ENCODE assay signal across 24 mouse cellular contexts in the genomic region with DNA sequence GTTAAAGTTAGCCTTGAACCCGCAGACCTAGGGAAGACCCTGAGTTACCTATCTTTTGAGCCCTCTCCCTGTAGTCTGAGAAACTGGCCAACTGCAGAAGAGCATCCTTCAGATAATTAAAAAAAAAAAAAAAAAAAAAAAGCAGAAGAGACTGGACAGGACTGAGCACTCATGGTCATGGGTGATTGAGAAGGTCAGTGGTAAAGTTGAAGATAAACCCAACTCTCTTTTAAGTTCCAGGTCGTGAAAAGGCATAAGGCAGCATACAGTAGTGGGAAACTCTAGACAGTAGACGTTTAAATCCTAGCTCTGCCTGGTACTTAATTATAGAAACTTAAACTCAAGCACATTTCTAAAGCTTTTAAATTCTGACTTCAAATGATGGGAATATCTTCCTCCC.
A peak's percentile ranks its signal among the peaks of the same experiment; 100 is the strongest.
DNase-seq lines count a peak whose midpoint lies in the region; ATAC-seq and TF ChIP-seq lines count a peak whose summit lies in the region.
"Had no signal": no experiment of that assay in that cellular context is flagged by ENCODE, and none has a peak within 500 bp of the region (broad histone marks: within the 10 kb centered on the region; RNA-seq: fewer than 3 reads in every experiment).

No protein-coding gene starts in this region.

- H3K27me3 ChIP-seq in kidney, adult 2 months (replicated peaks; ENCODE audit: control insufficient read depth, insufficient read depth, low read length), result no peaks in the 10 kb centered on the region
- H3K27me3 ChIP-seq in kidney, embryonic 14.5 days (ENCODE audit: control insufficient read depth, insufficient read depth, low read length), result no peaks in the 10 kb centered on the region
- no peaks in the 10 kb centered on the region for H3K27me3 ChIP-seq in kidney, embryonic 15.5 days
- H3K27me3 ChIP-seq in CH12.LX (replicated peaks), result peaks cover 3% of the 10 kb centered on the region
- H3K27me3 ChIP-seq: embryonic facial prominence, embryonic 13.5 days; embryonic facial prominence, embryonic 15.5 days; forebrain, embryonic 12.5 days had no signal

- dilution Hi-C loops in CH12.LX (cut with MboI; ENCODE audit: extremely low pct_ligation_motif_present, extremely low pct_unique_long_range_greater_than_20kb, low sequenced_read_pairs), result no loop called here

- ATAC-seq in kidney, embryonic 14.5 days (ENCODE audit: low FRiP score, low TSS enrichment), result no peak
- peak; percentile 52; the same call in 1 of the 2 replicates for ATAC-seq in kidney, embryonic 15.5 days (replicated peaks; ENCODE audit: low FRiP score)
- ATAC-seq: CD4-positive, CD25-positive, alpha-beta regulatory T cell, adult 4 months; forebrain, embryonic 14.5 days; forebrain, embryonic 16.5 days had no signal

- no peaks in the 10 kb centered on the region for H3K79me2 ChIP-seq in CH12.LX (replicated peaks; ENCODE audit: control insufficient read depth, extremely low read depth, insufficient read depth, poor library complexity, severe bottlenecking)

- no peak for TF ChIP-seq EP300 in CH12.LX (IDR thresholded peaks at IDR 0.05; ENCODE audit: low read length)

- no peak overlapping the region for H3K4me2 ChIP-seq in kidney, embryonic 14.5 days (replicated peaks; ENCODE audit: low read depth, low read length)
- no peak overlapping the region for H3K4me2 ChIP-seq in kidney, embryonic 15.5 days
- no peak overlapping the region for H3K4me2 ChIP-seq in CH12.LX (ENCODE audit: insufficient read depth, low read depth, poor library complexity, severe bottlenecking)
- H3K4me2 ChIP-seq: embryonic facial prominence, embryonic 13.5 days; embryonic facial prominence, embryonic 15.5 days; forebrain, embryonic 12.5 days had no signal

- in situ Hi-C loops in CH12.LX (cut with MboI; ENCODE audit: low pct_ligation_motif_present, low pct_unique_long_range_greater_than_20kb, low sequenced_read_pairs), result no loop called here

- no peak for TF ChIP-seq RAD21 in CH12.LX (IDR thresholded peaks at IDR 0.05; ENCODE audit: low read depth, low read length)

- 43% methylated on average over 3 of the region's 3 CpGs for WGBS in kidney, adult 2 months
- 55% methylated on average over 3 of the region's 3 CpGs for WGBS in kidney, embryonic 14.5 days
- WGBS in kidney, embryonic 15.5 days, result 61% methylated on average over 3 of the region's 3 CpGs

- no peak overlapping the region for H3K27ac ChIP-seq in kidney, adult 2 months (ENCODE audit: insufficient read depth, low read depth, low read length)
- H3K27ac ChIP-seq in kidney, embryonic 14.5 days (ENCODE audit: low read depth, low read length), result no peak overlapping the region
- no peak overlapping the region for H3K27ac ChIP-seq in kidney, embryonic 15.5 days
- H3K27ac ChIP-seq in CH12.LX (ENCODE audit: insufficient read depth, low read depth), result no peak overlapping the region
- H3K27ac ChIP-seq: embryonic facial prominence, embryonic 13.5 days; embryonic facial prominence, embryonic 15.5 days; forebrain, embryonic 10.5 days; forebrain, embryonic 12.5 days had no signal

- DNase-seq in kidney, adult 2 months, result peak; percentile 51
- no peak for DNase-seq in kidney, postnatal 10 days
- DNase-seq in CH12.LX (ENCODE audit: extremely low read depth), result no peak
- DNase-seq: adrenal gland, adult 2 months; adrenal gland, postnatal 10 days; adrenal gland, postnatal 25 days; B cell, adult 2 months; cerebellum, adult 11 months; cerebellum, adult 18-20 months; cerebellum, adult 8-10 months; cerebellum, adult 9-11 months; cerebellum, postnatal 14 days; cerebellum, postnatal 36 days; embryo, embryonic 11 days had no signal

- H3K36me3 ChIP-seq in kidney, adult 2 months (ENCODE audit: control insufficient read depth, insufficient read depth, low read length), result no peaks in the 10 kb centered on the region
- no peaks in the 10 kb centered on the region for H3K36me3 ChIP-seq in kidney, embryonic 14.5 days (ENCODE audit: control insufficient read depth, insufficient read depth, low read length)
- H3K36me3 ChIP-seq in kidney, embryonic 15.5 days, result no peaks in the 10 kb centered on the region
- H3K36me3 ChIP-seq in CH12.LX (replicated peaks in 1 of 2; ENCODE audit: control insufficient read depth in 1 of 2, insufficient read depth in 1 of 2, low read length in 1 of 2), result no peaks in the 10 kb centered on the region
- H3K36me3 ChIP-seq: embryonic facial prominence, embryonic 13.5 days; embryonic facial prominence, embryonic 15.5 days; forebrain, embryonic 10.5 days; forebrain, embryonic 12.5 days had no signal

- TF ChIP-seq CTCF in kidney, adult 2 months (conservative IDR thresholded peaks at IDR 0.05; ENCODE audit: insufficient read depth, insufficient read length, low read depth, low read length), result no peak
- no peak for TF ChIP-seq CTCF in CH12.LX (conservative IDR thresholded peaks at IDR 0.05 in 1 of 2, IDR thresholded peaks at IDR 0.05 in 1 of 2; ENCODE audit: low read depth in 2 of 2, low read length in 2 of 2)

- H3K9me3 ChIP-seq in kidney, embryonic 14.5 days (ENCODE audit: control insufficient read depth, low read length), result no peaks in the 10 kb centered on the region
- no peaks in the 10 kb centered on the region for H3K9me3 ChIP-seq in kidney, embryonic 15.5 days (replicated peaks)
- H3K9me3 ChIP-seq in CH12.LX (replicated peaks; ENCODE audit: low read length), result peaks cover 8% of the 10 kb centered on the region
- H3K9me3 ChIP-seq: embryonic facial prominence, embryonic 13.5 days; embryonic facial prominence, embryonic 15.5 days; forebrain, embryonic 12.5 days had no signal

- no peaks in the 10 kb centered on the region for H3K4me1 ChIP-seq in kidney, adult 2 months (ENCODE audit: control insufficient read depth, insufficient read depth, low read length)
- H3K4me1 ChIP-seq in kidney, embryonic 14.5 days (ENCODE audit: control insufficient read depth, insufficient read depth, low read length), result no peaks in the 10 kb centered on the region
- no peaks in the 10 kb centered on the region for H3K4me1 ChIP-seq in kidney, embryonic 15.5 days
- H3K4me1 ChIP-seq in CH12.LX (ENCODE audit: control insufficient read depth in 1 of 2, insufficient read depth in 2 of 2), result peaks cover 9 to 19% of the 10 kb centered on the region in 2 experiments
- H3K4me1 ChIP-seq: embryonic facial prominence, embryonic 13.5 days; embryonic facial prominence, embryonic 15.5 days; forebrain, embryonic 10.5 days; forebrain, embryonic 12.5 days had no signal

- no peak for TF ChIP-seq POLR2A in kidney, adult 2 months (IDR thresholded peaks at IDR 0.05; ENCODE audit: low read depth, low read length)
- no peak for TF ChIP-seq POLR2A in CH12.LX (IDR thresholded peaks at IDR 0.05; ENCODE audit: low read depth, low read length)

- no peak overlapping the region for H3K9ac ChIP-seq in kidney, embryonic 14.5 days (ENCODE audit: low read depth, low read length)
- H3K9ac ChIP-seq in kidney, embryonic 15.5 days, result no peak overlapping the region
- no peak overlapping the region for H3K9ac ChIP-seq in CH12.LX (ENCODE audit: insufficient read depth, low read depth)
- H3K9ac ChIP-seq: embryonic facial prominence, embryonic 13.5 days; embryonic facial prominence, embryonic 15.5 days; forebrain, embryonic 12.5 days had no signal

- H3K4me3 ChIP-seq in kidney, adult 2 months (ENCODE audit: insufficient read depth, low read depth, low read length), result no peak overlapping the region
- no peak overlapping the region for H3K4me3 ChIP-seq in kidney, embryonic 14.5 days (ENCODE audit: low read length)
- no peak overlapping the region for H3K4me3 ChIP-seq in kidney, embryonic 15.5 days (replicated peaks)
- H3K4me3 ChIP-seq in CH12.LX (replicated peaks in 1 of 3; ENCODE audit: low read depth in 2 of 3, low read length in 2 of 3, poor library complexity in 1 of 3), result no peak overlapping the region
- H3K4me3 ChIP-seq: embryonic facial prominence, embryonic 13.5 days; embryonic facial prominence, embryonic 15.5 days; erythroblast, embryonic 14.5 days; forebrain, embryonic 10.5 days; forebrain, embryonic 12.5 days had no signal

TF ChIP-seq in CH12.LX, 34 proteins besides CTCF, POLR2A, EP300 and RAD21:
- TF ChIP-seq GABPA (IDR thresholded peaks at IDR 0.05; ENCODE audit: insufficient replicate concordance, low read depth, low read length) (no peak), NELFE (IDR thresholded peaks at IDR 0.05; ENCODE audit: low read depth, low read length) (no peak), ZNF384 (IDR thresholded peaks at IDR 0.05; ENCODE audit: low read depth, low read length) (0 out of 2 replicates have a peak, but pooled peaks have one; percentile 29)
